Mouse (Mus musculus) bone marrow, adult 2 months (tissue): Measurements from ENCODE around the gene Ntn4.

ENCODE experiments used
- CTCF ChIP-seq: fragments of 200-500 bp; IDR thresholded peaks from 2 replicates; pipeline ENCODE4 v1.5.1; 2011; ENCODE audit warnings: low read length, control low read depth; ENCODE audit not compliant: control insufficient read depth, insufficient read depth
- POLR2A ChIP-seq: fragments of 200-500 bp; IDR thresholded peaks from 2 replicates; pipeline ENCODE4 v1.6.1; 2011; ENCODE audit warnings: low read depth, mild to moderate bottlenecking, control low read depth, low read length, borderline replicate concordance; ENCODE audit not compliant: control insufficient read depth

DNA sequence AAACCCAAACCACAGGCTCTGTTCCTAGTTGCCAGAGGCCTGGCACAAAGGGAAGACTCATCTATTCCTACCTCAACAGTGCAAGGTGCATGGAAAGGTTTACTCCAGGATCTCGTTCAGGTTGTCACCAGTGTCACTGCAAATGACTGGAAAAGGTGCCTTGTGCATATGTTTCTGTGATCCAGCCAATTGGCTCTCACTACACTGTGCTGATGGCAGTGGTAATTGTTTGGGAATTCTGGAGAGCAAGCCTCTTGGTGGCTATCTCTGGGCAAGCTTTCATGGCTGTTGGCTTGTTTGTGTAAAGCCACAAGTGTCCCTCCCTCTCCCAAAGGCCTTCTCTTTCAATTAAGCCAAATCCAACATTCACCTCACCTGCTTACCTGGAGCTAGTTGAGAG, 19.3 kb downstream of the Ntn4 start:
- TF ChIP-seq CTCF (no peak), POLR2A (no peak)
